Mouse (Mus musculus): Measurements from ENCODE around the gene Ripor1.

DNA sequence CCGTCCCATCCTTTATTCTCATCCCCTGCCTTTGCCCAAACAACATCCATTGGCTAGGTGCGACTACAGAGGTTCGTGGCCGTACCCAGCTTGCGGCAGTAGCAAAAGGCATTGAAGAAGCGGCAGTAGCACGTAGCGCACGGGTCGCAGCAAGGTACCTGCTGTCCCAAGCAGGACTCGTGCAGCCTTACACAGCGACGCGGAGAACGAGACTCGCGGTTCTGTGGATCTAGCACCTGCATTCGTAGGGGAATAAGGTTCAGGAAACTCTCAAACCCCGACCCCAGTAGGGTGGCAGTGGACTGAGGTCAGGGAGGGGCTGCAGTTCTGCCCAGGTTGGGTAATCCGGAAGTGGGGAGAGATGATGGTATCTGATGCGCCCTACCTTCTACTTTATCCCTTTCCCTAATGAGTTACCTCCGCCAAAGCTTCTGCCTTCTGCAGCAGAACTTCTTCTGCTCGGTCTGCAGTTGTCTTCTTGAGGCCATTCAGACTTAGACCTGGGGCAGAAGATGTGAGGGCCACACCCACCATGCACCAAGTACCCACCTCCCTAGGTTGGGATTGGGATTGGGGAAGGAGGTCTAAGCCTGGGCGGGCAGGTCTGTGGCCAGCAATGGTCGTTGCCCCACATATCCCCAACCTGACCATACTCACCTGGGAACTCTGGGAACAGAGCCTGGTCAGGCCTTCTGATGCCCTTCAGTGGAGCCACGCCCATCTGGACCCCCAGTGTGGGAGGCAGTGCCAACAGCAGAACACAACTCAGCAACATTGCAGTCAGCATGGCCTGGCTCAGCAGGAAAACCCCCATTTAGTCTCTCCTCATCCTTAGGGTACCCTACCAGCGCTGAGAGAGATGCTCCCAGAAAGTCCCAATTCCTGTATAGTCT is 38.1 kb upstream of the Ripor1 start:
- TF ChIP-seq USF1 (IDR thresholded peaks at IDR 0.05; ENCODE audit: low read depth) = no peak
- TF ChIP-seq POLR2AphosphoS2 (IDR thresholded peaks at IDR 0.05; ENCODE audit: insufficient read length, low read depth) = no peak
- TF ChIP-seq POLR2A (IDR thresholded peaks at IDR 0.05; ENCODE audit: insufficient read length, low read depth) = no peak
- TF ChIP-seq TCF3 (IDR thresholded peaks at IDR 0.05; ENCODE audit: insufficient read length, low read depth) = no peak
- no peak for TF ChIP-seq MYOG (IDR thresholded peaks at IDR 0.05; ENCODE audit: control insufficient read depth in 1 of 3, insufficient read depth in 1 of 3, insufficient read length in 2 of 3, low read depth in 2 of 3)
